Mouse (Mus musculus) ES-Bruce4 (cell line): Measurements from ENCODE around the gene Wars.

Source experiments
- CTCF ChIP-seq: IDR thresholded peaks from one replicate; pipeline ENCODE4 v1.8.1; 2011; ENCODE audit warnings: low read depth, low read length
- POLR2A ChIP-seq: IDR thresholded peaks from one replicate; pipeline ENCODE4 v1.8.1; 2011; ENCODE audit warnings: low read length; ENCODE audit not compliant: insufficient read depth

- TF ChIP-seq CTCF (no peak), POLR2A (no peak)
Measured at GRCm38 (mm10) chr12:108882776-108883175, 11.2 kb downstream of the Wars start.
